Mouse (Mus musculus): Measurements from ENCODE around the gene Bdkrb2. TPM values are rescaled to one million over a fixed set of nuclear protein-coding genes. Genes with fewer than 3 reads are reported as not detected.

The Bdkrb2 gene
- polyA plus RNA-seq, 1 experiment from 2014 or later: 0.08 TPM

- H3K36me3 ChIP-seq (replicated peaks): peaks cover 83% of the 10 kb centered on the region
- WGBS (ENCODE audit: insufficient replicate concordance): 83% methylated on average over 12 of the region's 12 CpGs
Measured at GRCm38 (mm10) chr12:105622981-105623539, 60.0 kb downstream of the Bdkrb2 start.

GRCm38 (mm10) chr12:105625798-105626197, 62.8 kb downstream of the Bdkrb2 start:
- H3K9me3 ChIP-seq (replicated peaks): no peaks in the 10 kb centered on the region
- no peaks in the 10 kb centered on the region for H3K4me1 ChIP-seq (replicated peaks)
- ATAC-seq (ENCODE audit: insufficient read depth): no peak
- peaks cover 70% of the 10 kb centered on the region for H3K36me3 ChIP-seq (replicated peaks)
- H3K9ac ChIP-seq: no peak overlapping the region
- no peaks in the 10 kb centered on the region for H3K27me3 ChIP-seq
- no peak overlapping the region for H3K27ac ChIP-seq (replicated peaks)
- H3K4me2 ChIP-seq: no peak overlapping the region
- WGBS (ENCODE audit: insufficient replicate concordance): 76% methylated on average over 7 of the region's 7 CpGs
- no peak overlapping the region for H3K4me3 ChIP-seq (replicated peaks)

More at GRCm38 (mm10) chr12:105622981-105623539, 60.0 kb downstream of the Bdkrb2 start:
- no peaks in the 10 kb centered on the region for H3K27me3 ChIP-seq
- H3K9ac ChIP-seq: no peak overlapping the region
- H3K4me2 ChIP-seq: no peak overlapping the region
- no peak for ATAC-seq (ENCODE audit: insufficient read depth)
- no peaks in the 10 kb centered on the region for H3K4me1 ChIP-seq (replicated peaks)
- no peak overlapping the region for H3K4me3 ChIP-seq (replicated peaks)
- no peaks in the 10 kb centered on the region for H3K9me3 ChIP-seq (replicated peaks)
- no peak overlapping the region for H3K27ac ChIP-seq (replicated peaks)

GRCm38 (mm10) chr12:105634374-105635067, 71.5 kb downstream of the Bdkrb2 start:
- no peaks in the 10 kb centered on the region for H3K27me3 ChIP-seq
- H3K9ac ChIP-seq: no peak overlapping the region
- H3K4me2 ChIP-seq: no peak overlapping the region
- no peaks in the 10 kb centered on the region for H3K4me1 ChIP-seq (replicated peaks)
- H3K9me3 ChIP-seq (replicated peaks): no peaks in the 10 kb centered on the region
- WGBS (ENCODE audit: insufficient replicate concordance): 89% methylated on average over 13 of the region's 13 CpGs
- H3K36me3 ChIP-seq (replicated peaks): peaks cover 81% of the 10 kb centered on the region
- ATAC-seq (ENCODE audit: insufficient read depth): no peak
- H3K27ac ChIP-seq (replicated peaks): no peak overlapping the region
- no peak overlapping the region for H3K4me3 ChIP-seq (replicated peaks)

GRCm38 (mm10) chr12:105636551-105636950, 73.5 kb downstream of the Bdkrb2 start:
- WGBS (ENCODE audit: insufficient replicate concordance): 85% methylated on average over 9 of the region's 9 CpGs
- ATAC-seq (ENCODE audit: insufficient read depth): no peak
- no peak overlapping the region for H3K4me3 ChIP-seq (replicated peaks)
- peaks cover 95% of the 10 kb centered on the region for H3K36me3 ChIP-seq (replicated peaks)
- H3K27ac ChIP-seq (replicated peaks): no peak overlapping the region
- H3K4me1 ChIP-seq (replicated peaks): no peaks in the 10 kb centered on the region
- H3K27me3 ChIP-seq: no peaks in the 10 kb centered on the region
- H3K9ac ChIP-seq: no peak overlapping the region
- no peaks in the 10 kb centered on the region for H3K9me3 ChIP-seq (replicated peaks)
- H3K4me2 ChIP-seq: no peak overlapping the region

GRCm38 (mm10) chr12:105637554-105637953, 74.5 kb downstream of the Bdkrb2 start:
- H3K4me2 ChIP-seq: no peak overlapping the region
- no peak overlapping the region for H3K4me3 ChIP-seq (replicated peaks)
- no peaks in the 10 kb centered on the region for H3K9me3 ChIP-seq (replicated peaks)
- WGBS (ENCODE audit: insufficient replicate concordance): 70% methylated on average over 4 of the region's 4 CpGs
- no peak for ATAC-seq (ENCODE audit: insufficient read depth)
- H3K9ac ChIP-seq: no peak overlapping the region
- H3K4me1 ChIP-seq (replicated peaks): no peaks in the 10 kb centered on the region
- H3K27ac ChIP-seq (replicated peaks): no peak overlapping the region
- no peaks in the 10 kb centered on the region for H3K27me3 ChIP-seq
- peaks cover 98% of the 10 kb centered on the region for H3K36me3 ChIP-seq (replicated peaks)

GRCm38 (mm10) chr12:105642770-105643321, 79.8 kb downstream of the Bdkrb2 start:
- H3K4me3 ChIP-seq (replicated peaks): no peak overlapping the region
- H3K9me3 ChIP-seq (replicated peaks): no peaks in the 10 kb centered on the region
- WGBS (ENCODE audit: insufficient replicate concordance): 85% methylated on average over 11 of the region's 11 CpGs
- no peak for ATAC-seq (ENCODE audit: insufficient read depth)
- no peaks in the 10 kb centered on the region for H3K27me3 ChIP-seq
- no peak overlapping the region for H3K4me2 ChIP-seq
- no peak overlapping the region for H3K9ac ChIP-seq
- peaks cover 96% of the 10 kb centered on the region for H3K36me3 ChIP-seq (replicated peaks)
- H3K4me1 ChIP-seq (replicated peaks): no peaks in the 10 kb centered on the region
- H3K27ac ChIP-seq (replicated peaks): no peak overlapping the region

Other genes with a start within 250 kb of the Bdkrb2 start
- gene Tunar, start 229.4 kb upstream of the Bdkrb2 start, polyA plus RNA-seq (2015; fragmentation: Nextera tagmentation; extraction: Ambion mirVana): 0.03 TPM in 1 of 2 replicates, not detected in the other
- gene D430019H16Rik, start 109.4 kb upstream of the Bdkrb2 start, polyA plus RNA-seq (2015; fragmentation: Nextera tagmentation; extraction: Ambion mirVana): 0.03 and 0.05 TPM in 2 replicates
- not detected in 2 replicates for gene Bdkrb1, start 39.9 kb downstream of the Bdkrb2 start, polyA plus RNA-seq (2015; fragmentation: Nextera tagmentation; extraction: Ambion mirVana)
- 11.5 and 11.8 TPM in 2 replicates for gene Gskip, start 121.6 kb downstream of the Bdkrb2 start, polyA plus RNA-seq (2015; fragmentation: Nextera tagmentation; extraction: Ambion mirVana)
- 6.8 and 7.7 TPM in 2 replicates for gene Atg2b, start 122.0 kb downstream of the Bdkrb2 start, polyA plus RNA-seq (2015; fragmentation: Nextera tagmentation; extraction: Ambion mirVana)
- 0.09 and 0.13 TPM in 2 replicates for gene Ak7, start 142.8 kb downstream of the Bdkrb2 start, polyA plus RNA-seq (2015; fragmentation: Nextera tagmentation; extraction: Ambion mirVana)
- gene Papola, start 221.5 kb downstream of the Bdkrb2 start, polyA plus RNA-seq (2015; fragmentation: Nextera tagmentation; extraction: Ambion mirVana): 90.3 and 97.1 TPM in 2 replicates

All from liver, embryonic 15.5 days (tissue).